Mouse (Mus musculus) lung, adult 2 months (tissue): ENCODE data around the gene Gm42674.

ENCODE experiments used
- CTCF ChIP-seq: fragments of 200-500 bp; IDR thresholded peaks from 2 replicates; pipeline ENCODE4 v1.5.1; 2011; ENCODE audit warnings: mild to moderate bottlenecking, low read length, control low read depth; ENCODE audit not compliant: insufficient read depth
- POLR2A ChIP-seq: fragments of 200-500 bp; IDR thresholded peaks from 2 replicates; pipeline ENCODE4 v1.6.1; 2011; ENCODE audit warnings: low read depth, mild to moderate bottlenecking, control low read depth, low read length, borderline replicate concordance; ENCODE audit errors: extremely low read depth

GRCm38 (mm10) chr3:90586016-90586643 lies 15.6 kb upstream of the Gm42674 start:
- no peak for TF ChIP-seq CTCF
- TF ChIP-seq POLR2A, result no peak
